Mouse (Mus musculus): ENCODE results near the gene Gcnt7. TPM values are rescaled to one million over a fixed set of nuclear protein-coding genes. Genes with fewer than 3 reads are reported as not detected.

Gene Gcnt7
- 1.4 and 1.7 TPM in 2 replicates for polyA plus RNA-seq (2015; fragmentation: Nextera tagmentation; extraction: Ambion mirVana)

- WGBS = 64% methylated on average over 11 of the region's 11 CpGs
Measured at GRCm38 (mm10) chr2:172458496-172458895, at the start of gene Gcnt7. Gene Gcnt7 (minus strand): TSS chr2:172458596.

GRCm38 (mm10) chr2:172506121-172506520 lies 47.7 kb upstream of the Gcnt7 start:
- WGBS = 84% methylated on average over 7 of the region's 7 CpGs
- Histone ChIP-seq H3K27ac (no peak overlapping the region), H3K36me3 (no peaks in the 10 kb centered on the region), H3K9me3 (no peaks in the 10 kb centered on the region), H3K9ac (no peak overlapping the region), H3K4me2 (no peak overlapping the region), H3K4me1 (no peaks in the 10 kb centered on the region), H3K27me3 (replicated peaks) (no peaks in the 10 kb centered on the region), H3K4me3 (replicated peaks) (no peak overlapping the region)
- ATAC-seq (ENCODE audit: insufficient read depth, low FRiP score, low read depth) = no peak

More at GRCm38 (mm10) chr2:172458496-172458895, at the start of gene Gcnt7:
- Histone ChIP-seq H3K9ac (no peak within 1 kb of the TSS), H3K4me1 (no peaks in the 10 kb centered on the region), H3K4me2 (no peak within 1 kb of the TSS), H3K27me3 (replicated peaks) (no peaks in the 10 kb centered on the region), H3K9me3 (no peaks in the 10 kb centered on the region), H3K27ac (no peak within 1 kb of the TSS), H3K4me3 (replicated peaks) (no peak within 1 kb of the TSS), H3K36me3 (peaks cover 7% of the 10 kb centered on the region; the same call in 1 of the 2 replicates)
- ATAC-seq (ENCODE audit: insufficient read depth, low FRiP score, low read depth) = no peak

- no peak overlapping the region for H3K9ac ChIP-seq
- no peak overlapping the region for H3K27ac ChIP-seq
- no peak overlapping the region for H3K4me2 ChIP-seq
- WGBS = 59% methylated on average over 14 of the region's 14 CpGs
- no peak overlapping the region for H3K4me3 ChIP-seq (replicated peaks)
- H3K27me3 ChIP-seq (replicated peaks) = no peaks in the 10 kb centered on the region
- no peaks in the 10 kb centered on the region for H3K4me1 ChIP-seq
- no peaks in the 10 kb centered on the region for H3K36me3 ChIP-seq
- H3K9me3 ChIP-seq = no peaks in the 10 kb centered on the region
- no peak for ATAC-seq (ENCODE audit: insufficient read depth, low FRiP score, low read depth)
Measured at GRCm38 (mm10) chr2:172502168-172502567, 43.8 kb upstream of the Gcnt7 start.

- H3K9me3 ChIP-seq = no peaks in the 10 kb centered on the region
- ATAC-seq (ENCODE audit: insufficient read depth, low FRiP score, low read depth) = no peak
- H3K4me1 ChIP-seq = no peaks in the 10 kb centered on the region
- no peaks in the 10 kb centered on the region for H3K27me3 ChIP-seq (replicated peaks)
- no peak overlapping the region for H3K9ac ChIP-seq
- 5% methylated on average over 4 of the region's 4 CpGs for WGBS
- no peak overlapping the region for H3K4me3 ChIP-seq (replicated peaks)
- H3K4me2 ChIP-seq = no peak overlapping the region
- no peak overlapping the region for H3K27ac ChIP-seq
- no peaks in the 10 kb centered on the region for H3K36me3 ChIP-seq
Measured at GRCm38 (mm10) chr2:172501341-172501740, 42.9 kb upstream of the Gcnt7 start.

- Histone ChIP-seq H3K27ac (no peak overlapping the region), H3K9ac (no peak overlapping the region), H3K27me3 (replicated peaks) (no peaks in the 10 kb centered on the region), H3K36me3 (no peaks in the 10 kb centered on the region), H3K4me3 (replicated peaks) (no peak overlapping the region), H3K4me1 (no peaks in the 10 kb centered on the region), H3K4me2 (no peak overlapping the region), H3K9me3 (no peaks in the 10 kb centered on the region)
- WGBS = 23% methylated on average over 7 of the region's 7 CpGs
- ATAC-seq (ENCODE audit: insufficient read depth, low FRiP score, low read depth) = no peak
Measured at GRCm38 (mm10) chr2:172500752-172501316, 42.4 kb upstream of the Gcnt7 start.

GRCm38 (mm10) chr2:172498823-172499222 lies 40.4 kb upstream of the Gcnt7 start:
- H3K9me3 ChIP-seq = no peaks in the 10 kb centered on the region
- no peaks in the 10 kb centered on the region for H3K27me3 ChIP-seq (replicated peaks)
- no peak overlapping the region for H3K4me2 ChIP-seq
- H3K27ac ChIP-seq = no peak overlapping the region
- no peaks in the 10 kb centered on the region for H3K36me3 ChIP-seq
- no peak for ATAC-seq (ENCODE audit: insufficient read depth, low FRiP score, low read depth)
- 54% methylated on average over 3 of the region's 3 CpGs for WGBS
- H3K4me3 ChIP-seq (replicated peaks) = no peak overlapping the region
- H3K4me1 ChIP-seq = no peaks in the 10 kb centered on the region
- H3K9ac ChIP-seq = no peak overlapping the region

GRCm38 (mm10) chr2:172496736-172497345 lies 38.4 kb upstream of the Gcnt7 start:
- ATAC-seq (ENCODE audit: insufficient read depth, low FRiP score, low read depth) = no peak
- Histone ChIP-seq H3K9ac (no peak overlapping the region), H3K4me3 (replicated peaks) (no peak overlapping the region), H3K27ac (no peak overlapping the region), H3K36me3 (no peaks in the 10 kb centered on the region), H3K4me2 (no peak overlapping the region), H3K27me3 (replicated peaks) (no peaks in the 10 kb centered on the region), H3K9me3 (no peaks in the 10 kb centered on the region), H3K4me1 (no peaks in the 10 kb centered on the region)
- WGBS = 65% methylated on average over 8 of the region's 8 CpGs

GRCm38 (mm10) chr2:172484696-172485370 lies 26.4 kb upstream of the Gcnt7 start:
- H3K27me3 ChIP-seq (replicated peaks) = no peaks in the 10 kb centered on the region
- no peak overlapping the region for H3K4me3 ChIP-seq (replicated peaks)
- H3K27ac ChIP-seq = no peak overlapping the region
- no peak overlapping the region; the same call in 1 of the 2 replicates for H3K4me2 ChIP-seq
- ATAC-seq (ENCODE audit: insufficient read depth, low FRiP score, low read depth) = peak; percentile 54; the same call in 1 of the 2 replicates
- no peaks in the 10 kb centered on the region for H3K9me3 ChIP-seq
- no peaks in the 10 kb centered on the region for H3K36me3 ChIP-seq
- H3K9ac ChIP-seq = no peak overlapping the region
- H3K4me1 ChIP-seq = no peaks in the 10 kb centered on the region
- 30% methylated on average over 12 of the region's 12 CpGs for WGBS

- no peak overlapping the region for H3K9ac ChIP-seq
- no peak overlapping the region for H3K4me2 ChIP-seq
- H3K4me1 ChIP-seq = no peaks in the 10 kb centered on the region
- WGBS = 81% methylated on average over 14 of the region's 14 CpGs
- no peak overlapping the region for H3K4me3 ChIP-seq (replicated peaks)
- no peaks in the 10 kb centered on the region for H3K36me3 ChIP-seq
- no peak for ATAC-seq (ENCODE audit: insufficient read depth, low FRiP score, low read depth)
- H3K9me3 ChIP-seq = no peaks in the 10 kb centered on the region
- no peaks in the 10 kb centered on the region for H3K27me3 ChIP-seq (replicated peaks)
- H3K27ac ChIP-seq = no peak overlapping the region
Measured at GRCm38 (mm10) chr2:172483766-172484413, 25.5 kb upstream of the Gcnt7 start.

- Histone ChIP-seq H3K36me3 (no peaks in the 10 kb centered on the region), H3K4me1 (no peaks in the 10 kb centered on the region), H3K9me3 (no peaks in the 10 kb centered on the region), H3K4me2 (no peak overlapping the region), H3K27me3 (replicated peaks) (no peaks in the 10 kb centered on the region), H3K4me3 (replicated peaks) (no peak overlapping the region), H3K27ac (no peak overlapping the region), H3K9ac (no peak overlapping the region)
- 79% methylated on average over 16 of the region's 16 CpGs for WGBS
- no peak for ATAC-seq (ENCODE audit: insufficient read depth, low FRiP score, low read depth)
Measured at GRCm38 (mm10) chr2:172481654-172482385, 23.4 kb upstream of the Gcnt7 start.

- H3K9me3 ChIP-seq = no peaks in the 10 kb centered on the region
- no peaks in the 10 kb centered on the region for H3K27me3 ChIP-seq (replicated peaks)
- 59% methylated on average over 7 of the region's 7 CpGs for WGBS
- H3K9ac ChIP-seq = no peak overlapping the region
- H3K4me2 ChIP-seq = no peak overlapping the region
- H3K27ac ChIP-seq = no peak overlapping the region
- H3K36me3 ChIP-seq = no peaks in the 10 kb centered on the region
- no peaks in the 10 kb centered on the region for H3K4me1 ChIP-seq
- H3K4me3 ChIP-seq (replicated peaks) = no peak overlapping the region
- no peak for ATAC-seq (ENCODE audit: insufficient read depth, low FRiP score, low read depth)
Measured at GRCm38 (mm10) chr2:172480296-172480695, 21.9 kb upstream of the Gcnt7 start.
